In the genomic region with DNA sequence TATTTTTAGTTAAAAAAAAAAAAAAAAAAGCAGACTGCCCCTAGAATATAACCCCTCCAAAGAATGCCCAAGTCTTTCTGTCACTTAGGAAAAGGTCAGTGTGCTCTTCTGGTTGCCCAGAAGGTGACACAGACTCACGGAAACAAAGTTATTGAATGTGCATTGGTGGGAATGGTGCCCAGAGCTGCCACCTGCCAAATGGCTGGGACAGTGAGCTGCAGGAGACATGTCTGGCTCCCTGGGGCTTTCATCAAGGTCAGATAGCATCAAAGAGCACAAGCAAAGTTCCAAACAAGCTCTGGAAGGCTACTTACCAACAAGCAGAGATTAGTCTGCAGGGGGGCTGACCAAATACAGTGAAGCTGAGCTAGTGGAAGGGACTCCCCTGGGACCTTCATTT, we compare ENCODE assay signal across 15 mouse cellular contexts. TPM values are rescaled to one million over a fixed set of nuclear protein-coding genes. Genes with fewer than 3 reads are reported as not detected.
DNase-seq lines count a peak whose midpoint lies in the region; ATAC-seq lines count a peak whose summit lies in the region.
"Had no signal": no experiment of that assay in that cellular context is flagged by ENCODE, and none has a peak within 500 bp of the region (broad histone marks: within the 10 kb centered on the region; RNA-seq: fewer than 3 reads in every experiment).

No protein-coding gene starts in this region.

- no peak overlapping the region for H3K27ac ChIP-seq in kidney, embryonic 16.5 days (ENCODE audit: low read length)
- no peak overlapping the region for H3K27ac ChIP-seq in embryonic facial prominence, embryonic 10.5 days (replicated peaks)

- H3K4me1 ChIP-seq in kidney, embryonic 16.5 days (ENCODE audit: insufficient read depth, low read length): no peaks in the 10 kb centered on the region
- peaks cover 5% of the 10 kb centered on the region; the same call in 1 of the 2 replicates for H3K4me1 ChIP-seq in embryonic facial prominence, embryonic 10.5 days

- 63% methylated on average over 1 of the region's 1 CpGs for WGBS in kidney, embryonic 16.5 days
- WGBS in embryonic facial prominence, embryonic 10.5 days: 78% methylated on average over 1 of the region's 1 CpGs

- 0 out of 2 replicates have a peak, but pooled peaks cover 5% of the 10 kb centered on the region for H3K9me3 ChIP-seq in kidney, embryonic 16.5 days (ENCODE audit: low read length)
- H3K9me3 ChIP-seq in embryonic facial prominence, embryonic 10.5 days: no peaks in the 10 kb centered on the region

- H3K36me3 ChIP-seq in kidney, embryonic 16.5 days (ENCODE audit: insufficient read depth, low read length): no peaks in the 10 kb centered on the region
- H3K36me3 ChIP-seq in embryonic facial prominence, embryonic 10.5 days (replicated peaks): no peaks in the 10 kb centered on the region

- H3K4me3 ChIP-seq in kidney, embryonic 16.5 days (ENCODE audit: low read length): no peak overlapping the region
- no peak overlapping the region for H3K4me3 ChIP-seq in embryonic facial prominence, embryonic 10.5 days

- no peak for ATAC-seq in kidney, embryonic 16.5 days (ENCODE audit: low FRiP score, low TSS enrichment)
- ATAC-seq: midbrain, embryonic 16.5 days; Patski had no signal

- H3K4me2 ChIP-seq in kidney, embryonic 16.5 days (replicated peaks; ENCODE audit: low read depth, low read length): no peak overlapping the region
- H3K4me2 ChIP-seq: lung, embryonic 14.5 days had no signal

- no peak overlapping the region for H3K9ac ChIP-seq in kidney, embryonic 16.5 days (replicated peaks; ENCODE audit: low read length)
- H3K9ac ChIP-seq: lung, embryonic 14.5 days had no signal

- intact Hi-C loops in heart, postnatal 14 days (cut with DNase I): no loop called here
- intact Hi-C loops in left cerebral cortex, postnatal 25 days (cut with DNase I): no loop called here

- DNase-seq in adrenal gland, adult 2 months: peak; percentile 57
- no peak for DNase-seq in adrenal gland, adult 18-20 months (ENCODE audit: low spot score in 2 of 2)
- DNase-seq in kidney, postnatal 14 days: peak; percentile 12
- peak; percentile 70 for DNase-seq in adrenal gland, postnatal 14 days
- peak; percentile 58 to 74 for DNase-seq in heart, postnatal 14 days
- DNase-seq in embryonic facial prominence, embryonic 10.5 days (ENCODE audit: low spot score): no peak
- no peak for DNase-seq in left cerebral cortex, postnatal 25 days (ENCODE audit: low spot score in 2 of 2)
- DNase-seq: lung, embryonic 14.5 days; right cerebral cortex, adult 18-20 months; thymus, adult 18-20 months had no signal

- no peaks in the 10 kb centered on the region for H3K27me3 ChIP-seq in kidney, embryonic 16.5 days (ENCODE audit: insufficient read depth, low read length)
- no peaks in the 10 kb centered on the region for H3K27me3 ChIP-seq in embryonic facial prominence, embryonic 10.5 days (replicated peaks; ENCODE audit: low read depth, poor library complexity, severe bottlenecking)
- H3K27me3 ChIP-seq: Patski had no signal

RNA-seq across cellular contexts. Expression of a gene that starts 43.2 kb away (rescaled TPM):
- 100 to 1,000 TPM in 1 of 2 experiments, 10 to 100 TPM in 1; 92.6 to 116 TPM for total RNA-seq in adrenal gland, adult 2 months (2021)
- 75.9 and 130 TPM in 2 replicates for polyA plus RNA-seq in adrenal gland, adult 2 months (2012; rRNA removed)
- 100 to 1,000 TPM in 1 of 2 experiments, 10 to 100 TPM in 1; 78.0 to 111 TPM for total RNA-seq in adrenal gland, adult 18-20 months (2021)
- 38.7 and 42.2 TPM in 2 replicates for polyA plus RNA-seq in kidney, embryonic 16.5 days (2015; fragmentation: Nextera tagmentation; extraction: Ambion mirVana)
- 99.9 and 101 TPM in 2 replicates for total RNA-seq in adrenal gland, postnatal 14 days (2021)
- 10 to 100 TPM; 71.4 to 72.3 TPM for total RNA-seq in heart, postnatal 14 days (2021)
- polyA plus RNA-seq in embryonic facial prominence, embryonic 10.5 days (2016; fragmentation: Nextera tagmentation; extraction: Ambion mirVana): 36.3 and 40.7 TPM in 2 replicates
- total RNA-seq in left cerebral cortex, postnatal 25 days (2021): 100 to 1,000 TPM in 1 of 2 experiments, 10 to 100 TPM in 1; 96.1 to 105 TPM
- total RNA-seq: common myeloid progenitor, adult 5-6 weeks; megakaryocyte progenitor cell, adult 5-6 weeks had no signal

Comparison
In these comparisons a context has a peak if more than half of its experiments do, and no peak if none do; other contexts are left out.
1. DNase-seq: peak in adrenal gland, adult 2 months (single experiment), kidney, postnatal 14 days (single experiment), adrenal gland, postnatal 14 days (single experiment) and heart, postnatal 14 days (2 of 2); none in adrenal gland, adult 18-20 months (0 of 2), embryonic facial prominence, embryonic 10.5 days (single experiment) and left cerebral cortex, postnatal 25 days (0 of 2).